Mouse (Mus musculus) lung, adult 2 months (tissue): ENCODE results near the gene Stx16.

ENCODE experiments used
- CTCF ChIP-seq: fragments of 200-500 bp; IDR thresholded peaks from 2 replicates; pipeline ENCODE4 v1.5.1; 2011; ENCODE audit warnings: mild to moderate bottlenecking, low read length, control low read depth; ENCODE audit not compliant: insufficient read depth
- POLR2A ChIP-seq: fragments of 200-500 bp; IDR thresholded peaks from 2 replicates; pipeline ENCODE4 v1.6.1; 2011; ENCODE audit warnings: low read depth, mild to moderate bottlenecking, control low read depth, low read length, borderline replicate concordance; ENCODE audit errors: extremely low read depth

DNA sequence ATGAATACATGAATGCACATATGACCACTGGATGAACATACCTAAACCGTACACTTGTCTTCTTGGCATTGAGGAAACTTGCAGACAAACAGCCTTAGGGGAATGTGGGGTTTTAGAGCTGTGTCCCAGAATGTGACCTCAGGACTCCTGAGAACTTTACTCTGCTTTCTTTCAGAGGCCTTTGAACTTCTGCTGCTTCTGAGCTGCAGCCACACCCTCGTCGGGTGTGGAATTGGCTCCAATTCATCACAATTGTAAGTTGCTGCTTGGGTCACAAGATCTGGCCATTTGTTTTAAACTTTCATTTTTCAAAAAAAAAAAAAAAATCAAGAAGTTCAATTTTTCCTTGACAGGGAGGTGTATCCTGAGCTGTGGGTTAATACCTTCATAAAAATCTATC is 31.3 kb downstream of the Stx16 start:
- no peak for TF ChIP-seq POLR2A
- TF ChIP-seq CTCF, result no peak
